Mouse (Mus musculus): ENCODE results near the gene Rbm17.

GRCm38 (mm10) chr2:11602506-11603489 lies 1.2 kb downstream of the Rbm17 start:
- TF ChIP-seq CTCF (IDR thresholded peaks at IDR 0.05; ENCODE audit: insufficient read depth, low read length) (peak; percentile 100), POLR2A (IDR thresholded peaks at IDR 0.05; ENCODE audit: borderline replicate concordance, extremely low read depth, low read depth, low read length) (peak; percentile 60; the same call in 1 of the 2 replicates)

Measured in lung, adult 2 months (tissue).